Mouse (Mus musculus): ENCODE data around the gene Lancl3. TPM values are rescaled to one million over a fixed set of nuclear protein-coding genes. Genes with fewer than 3 reads are reported as not detected.
A peak's percentile ranks its signal among the peaks of the same experiment; 100 is the strongest.

The Lancl3 gene
- polyA plus RNA-seq, 1 experiment from 2014 or later = 0.75 TPM

DNA sequence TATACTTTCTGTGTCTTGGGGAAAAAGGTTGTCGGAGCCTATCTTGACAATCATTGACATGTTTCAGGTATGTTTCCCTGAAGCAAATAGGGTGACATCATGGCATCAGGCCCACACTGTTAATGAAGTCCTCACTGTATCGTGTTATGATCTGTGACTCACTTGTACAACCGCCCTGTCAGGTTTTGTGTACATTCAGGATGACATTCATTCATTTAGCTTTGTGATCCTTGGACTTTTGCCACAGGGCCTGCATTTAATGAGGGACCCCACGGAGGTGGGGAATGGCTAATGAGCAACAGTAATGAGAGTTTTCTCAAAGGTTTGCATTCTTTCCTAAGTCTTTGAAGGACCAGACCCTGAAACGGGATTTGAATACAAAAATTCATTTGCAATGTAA, 49.2 kb downstream of the Lancl3 start:
- no peak overlapping the region for H3K27ac ChIP-seq (ENCODE audit: low read depth, low read length)
- H3K36me3 ChIP-seq (ENCODE audit: control insufficient read depth, insufficient read depth, low read length) = no peaks in the 10 kb centered on the region
- no peaks in the 10 kb centered on the region for H3K4me1 ChIP-seq (replicated peaks; ENCODE audit: control insufficient read depth, insufficient read depth, low read length)
- no peaks in the 10 kb centered on the region for H3K9me3 ChIP-seq (ENCODE audit: control insufficient read depth, low read length)
- DNase-seq (ENCODE audit: low spot score) (peak; percentile 56), ATAC-seq (replicated peaks; ENCODE audit: low FRiP score) (peak; percentile 83)
- H3K4me3 ChIP-seq (ENCODE audit: low read depth, low read length) = no peak overlapping the region
- WGBS = 41% methylated on average over 5 of the region's 5 CpGs
- H3K9ac ChIP-seq (ENCODE audit: low read length) = no peak overlapping the region
- no peak overlapping the region for H3K4me2 ChIP-seq (ENCODE audit: low read depth, low read length, severe bottlenecking)
- H3K27me3 ChIP-seq (ENCODE audit: control insufficient read depth, insufficient read depth, low read length) = no peaks in the 10 kb centered on the region

DNA sequence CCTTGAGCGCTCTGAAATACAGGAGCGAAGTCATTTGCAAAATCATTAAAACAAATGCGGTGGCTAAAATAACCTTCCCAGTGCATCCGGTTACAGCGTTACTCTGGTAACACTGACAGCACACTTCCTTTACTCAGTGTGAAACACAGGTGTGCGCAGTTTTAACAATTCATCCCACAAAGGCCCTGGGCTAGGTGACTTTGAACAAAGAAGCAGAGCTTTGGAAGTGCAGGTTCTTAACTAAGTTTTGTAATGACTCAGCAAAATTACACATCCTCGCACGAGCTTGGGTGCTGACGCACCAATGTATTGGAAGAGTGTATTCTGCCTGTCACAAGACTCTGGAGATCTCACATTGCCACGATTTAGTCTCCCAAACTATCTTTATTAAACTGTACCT, 54.3 kb downstream of the Lancl3 start:
- Histone ChIP-seq H3K4me1 (replicated peaks; ENCODE audit: control insufficient read depth, insufficient read depth, low read length) (no peaks in the 10 kb centered on the region), H3K9ac (ENCODE audit: low read length) (no peak overlapping the region), H3K27me3 (ENCODE audit: control insufficient read depth, insufficient read depth, low read length) (no peaks in the 10 kb centered on the region), H3K4me3 (ENCODE audit: low read depth, low read length) (no peak overlapping the region), H3K36me3 (ENCODE audit: control insufficient read depth, insufficient read depth, low read length) (no peaks in the 10 kb centered on the region), H3K4me2 (ENCODE audit: low read depth, low read length, severe bottlenecking) (no peak overlapping the region), H3K27ac (ENCODE audit: low read depth, low read length) (no peak overlapping the region), H3K9me3 (ENCODE audit: control insufficient read depth, low read length) (no peaks in the 10 kb centered on the region)
- DNase-seq (ENCODE audit: low spot score) = no peak
- 84% methylated on average over 10 of the region's 10 CpGs for whole genome bisulfite sequencing
- ATAC-seq (replicated peaks; ENCODE audit: low FRiP score) = no peak

DNA sequence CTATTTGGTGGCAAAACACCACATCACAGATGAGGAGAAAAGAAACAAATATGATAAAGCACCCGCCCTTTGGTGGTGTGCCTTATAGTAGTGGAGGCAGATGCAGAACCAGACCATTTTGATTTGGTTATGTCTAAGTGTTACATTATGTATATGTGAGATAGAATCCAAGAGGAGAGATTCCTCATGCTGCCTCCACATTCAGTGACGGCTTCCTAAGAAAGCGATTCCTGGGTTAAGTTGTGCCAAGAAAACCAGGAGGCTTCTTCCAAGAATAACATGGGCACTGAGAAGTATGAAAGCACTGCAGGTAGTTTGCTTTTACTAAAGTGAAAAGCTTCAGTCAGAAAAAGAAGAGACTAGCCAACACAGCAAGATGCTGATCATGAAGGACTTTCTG, 55.2 kb downstream of the Lancl3 start:
- 92% methylated on average over 3 of the region's 3 CpGs for WGBS
- Histone ChIP-seq H3K27ac (ENCODE audit: low read depth, low read length) (no peak overlapping the region), H3K9me3 (ENCODE audit: control insufficient read depth, low read length) (no peaks in the 10 kb centered on the region), H3K9ac (ENCODE audit: low read length) (no peak overlapping the region), H3K4me1 (replicated peaks; ENCODE audit: control insufficient read depth, insufficient read depth, low read length) (no peaks in the 10 kb centered on the region), H3K27me3 (ENCODE audit: control insufficient read depth, insufficient read depth, low read length) (no peaks in the 10 kb centered on the region), H3K4me2 (ENCODE audit: low read depth, low read length, severe bottlenecking) (no peak overlapping the region), H3K4me3 (ENCODE audit: low read depth, low read length) (no peak overlapping the region), H3K36me3 (ENCODE audit: control insufficient read depth, insufficient read depth, low read length) (no peaks in the 10 kb centered on the region)
- DNase-seq (ENCODE audit: low spot score) = no peak
- ATAC-seq (replicated peaks; ENCODE audit: low FRiP score) = no peak

DNA sequence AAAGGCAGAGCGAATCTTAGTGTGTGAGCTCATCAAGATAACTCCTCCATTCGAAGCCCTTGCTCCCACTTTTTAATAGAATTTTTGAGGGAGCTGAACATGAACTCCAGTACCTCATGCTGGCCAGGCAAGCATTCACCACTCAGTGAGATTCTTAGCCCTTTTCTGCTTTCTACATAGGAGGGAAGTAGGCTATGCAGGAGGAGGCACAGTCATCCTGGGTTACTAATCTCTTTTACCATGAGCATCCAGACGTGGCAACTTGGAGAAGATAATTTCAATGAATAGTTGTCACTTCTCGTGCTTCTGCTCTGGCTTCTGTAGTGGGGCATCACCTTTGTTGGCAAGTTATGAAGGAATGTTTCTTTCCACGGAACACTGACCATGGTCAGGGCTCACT, 57.1 kb downstream of the Lancl3 start, which contains the start of gene Gm14862:
Gm14862 (minus strand) TSS at position 134 of the 400 bp plus-strand sequence.
- H3K27ac ChIP-seq (ENCODE audit: low read depth, low read length) = no peak within 1 kb of the TSS
- H3K27me3 ChIP-seq (ENCODE audit: control insufficient read depth, insufficient read depth, low read length) = no peaks in the 10 kb centered on the region
- no peaks in the 10 kb centered on the region for H3K4me1 ChIP-seq (replicated peaks; ENCODE audit: control insufficient read depth, insufficient read depth, low read length)
- WGBS = 75% methylated on average over 5 of the region's 5 CpGs
- no peak for ATAC-seq (replicated peaks; ENCODE audit: low FRiP score)
- H3K36me3 ChIP-seq (ENCODE audit: control insufficient read depth, insufficient read depth, low read length) = no peaks in the 10 kb centered on the region
- H3K9ac ChIP-seq (ENCODE audit: low read length) = no peak within 1 kb of the TSS
- DNase-seq (ENCODE audit: low spot score) = no peak
- no peaks in the 10 kb centered on the region for H3K9me3 ChIP-seq (ENCODE audit: control insufficient read depth, low read length)
- no peak within 1 kb of the TSS for H3K4me2 ChIP-seq (ENCODE audit: low read depth, low read length, severe bottlenecking)
- no peak within 1 kb of the TSS for H3K4me3 ChIP-seq (ENCODE audit: low read depth, low read length)

DNA sequence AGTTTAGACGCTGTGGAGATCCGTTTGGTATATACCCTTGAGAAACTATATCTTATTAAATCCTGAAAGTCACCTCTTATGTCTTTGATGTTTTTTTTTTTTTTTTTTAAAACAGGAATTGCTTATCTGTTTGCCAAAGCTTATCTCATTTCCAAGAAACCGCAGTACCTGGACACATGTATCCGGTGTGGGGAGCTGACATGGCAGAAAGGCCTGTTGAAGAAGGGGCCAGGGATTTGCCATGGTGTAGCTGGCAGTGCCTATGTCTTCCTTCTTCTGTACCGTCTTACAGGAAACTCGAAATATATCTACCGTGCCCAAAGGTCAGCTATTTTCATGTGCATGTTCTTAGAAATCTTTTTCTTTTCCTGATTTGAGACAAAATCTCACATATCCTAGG, 58.1 kb downstream of the Lancl3 start:
- no peaks in the 10 kb centered on the region for H3K9me3 ChIP-seq (ENCODE audit: control insufficient read depth, low read length)
- H3K27me3 ChIP-seq (ENCODE audit: control insufficient read depth, insufficient read depth, low read length) = no peaks in the 10 kb centered on the region
- H3K4me1 ChIP-seq (replicated peaks; ENCODE audit: control insufficient read depth, insufficient read depth, low read length) = no peaks in the 10 kb centered on the region
- DNase-seq (ENCODE audit: low spot score) (no peak), ATAC-seq (replicated peaks; ENCODE audit: low FRiP score) (no peak)
- WGBS = 96% methylated on average over 7 of the region's 7 CpGs
- H3K4me2 ChIP-seq (ENCODE audit: low read depth, low read length, severe bottlenecking) = no peak overlapping the region
- H3K27ac ChIP-seq (ENCODE audit: low read depth, low read length) = no peak overlapping the region
- H3K4me3 ChIP-seq (ENCODE audit: low read depth, low read length) = no peak overlapping the region
- H3K36me3 ChIP-seq (ENCODE audit: control insufficient read depth, insufficient read depth, low read length) = no peaks in the 10 kb centered on the region
- no peak overlapping the region for H3K9ac ChIP-seq (ENCODE audit: low read length)

DNA sequence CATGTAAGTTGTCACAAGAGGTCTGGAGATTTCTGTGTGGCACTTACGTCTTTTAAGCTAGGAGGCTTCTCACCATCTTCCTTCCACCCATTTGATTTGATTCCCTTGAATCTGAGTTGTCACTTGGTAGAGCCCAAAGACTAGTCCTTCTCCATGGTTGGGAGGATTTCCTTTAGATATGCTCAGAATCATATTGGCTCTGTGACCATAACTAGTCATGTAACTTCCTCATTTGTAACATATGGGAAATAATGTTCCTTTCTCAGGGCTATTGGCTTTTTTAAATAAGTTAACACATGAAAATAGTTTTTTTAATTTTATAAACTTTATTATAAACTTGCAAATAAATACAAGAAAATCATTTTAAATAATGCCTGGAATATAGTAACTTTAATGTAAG, 59.6 kb downstream of the Lancl3 start:
- ATAC-seq (replicated peaks; ENCODE audit: low FRiP score) (no peak), DNase-seq (ENCODE audit: low spot score) (no peak)
- H3K27me3 ChIP-seq (ENCODE audit: control insufficient read depth, insufficient read depth, low read length) = no peaks in the 10 kb centered on the region
- 92% methylated on average over 1 of the region's 1 CpGs for WGBS
- no peak overlapping the region for H3K27ac ChIP-seq (ENCODE audit: low read depth, low read length)
- H3K9ac ChIP-seq (ENCODE audit: low read length) = no peak overlapping the region
- H3K4me3 ChIP-seq (ENCODE audit: low read depth, low read length) = no peak overlapping the region
- no peaks in the 10 kb centered on the region for H3K4me1 ChIP-seq (replicated peaks; ENCODE audit: control insufficient read depth, insufficient read depth, low read length)
- H3K36me3 ChIP-seq (ENCODE audit: control insufficient read depth, insufficient read depth, low read length) = no peaks in the 10 kb centered on the region
- no peaks in the 10 kb centered on the region for H3K9me3 ChIP-seq (ENCODE audit: control insufficient read depth, low read length)
- no peak overlapping the region for H3K4me2 ChIP-seq (ENCODE audit: low read depth, low read length, severe bottlenecking)

DNA sequence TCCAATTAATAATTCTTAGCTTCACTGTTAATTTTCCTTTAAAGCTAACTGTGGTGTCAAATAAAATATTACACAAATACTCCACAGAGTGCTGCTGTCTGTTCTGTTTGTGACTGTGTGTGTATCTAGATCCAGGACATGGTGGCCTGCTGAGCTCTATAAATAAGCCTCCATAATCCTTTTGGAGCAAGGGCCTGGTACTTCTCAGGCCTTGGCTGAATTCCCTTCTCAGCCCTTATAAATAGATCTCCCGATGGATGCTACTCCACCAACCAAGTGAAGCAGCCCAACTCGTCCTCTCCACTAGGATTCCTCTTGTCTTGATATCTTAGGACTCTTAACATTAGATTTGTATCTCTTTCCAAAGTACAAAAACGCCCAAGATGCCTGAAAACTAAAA, 71.4 kb downstream of the Lancl3 start:
- no peaks in the 10 kb centered on the region for H3K36me3 ChIP-seq (ENCODE audit: control insufficient read depth, insufficient read depth, low read length)
- no peak overlapping the region for H3K4me2 ChIP-seq (ENCODE audit: low read depth, low read length, severe bottlenecking)
- H3K4me3 ChIP-seq (ENCODE audit: low read depth, low read length) = no peak overlapping the region
- H3K9ac ChIP-seq (ENCODE audit: low read length) = no peak overlapping the region
- no peak overlapping the region for H3K27ac ChIP-seq (ENCODE audit: low read depth, low read length)
- 49% methylated on average over 3 of the region's 3 CpGs for WGBS
- DNase-seq (ENCODE audit: low spot score) (no peak), ATAC-seq (replicated peaks; ENCODE audit: low FRiP score) (no peak)
- H3K27me3 ChIP-seq (ENCODE audit: control insufficient read depth, insufficient read depth, low read length) = no peaks in the 10 kb centered on the region
- H3K9me3 ChIP-seq (ENCODE audit: control insufficient read depth, low read length) = no peaks in the 10 kb centered on the region
- no peaks in the 10 kb centered on the region for H3K4me1 ChIP-seq (replicated peaks; ENCODE audit: control insufficient read depth, insufficient read depth, low read length)

DNA sequence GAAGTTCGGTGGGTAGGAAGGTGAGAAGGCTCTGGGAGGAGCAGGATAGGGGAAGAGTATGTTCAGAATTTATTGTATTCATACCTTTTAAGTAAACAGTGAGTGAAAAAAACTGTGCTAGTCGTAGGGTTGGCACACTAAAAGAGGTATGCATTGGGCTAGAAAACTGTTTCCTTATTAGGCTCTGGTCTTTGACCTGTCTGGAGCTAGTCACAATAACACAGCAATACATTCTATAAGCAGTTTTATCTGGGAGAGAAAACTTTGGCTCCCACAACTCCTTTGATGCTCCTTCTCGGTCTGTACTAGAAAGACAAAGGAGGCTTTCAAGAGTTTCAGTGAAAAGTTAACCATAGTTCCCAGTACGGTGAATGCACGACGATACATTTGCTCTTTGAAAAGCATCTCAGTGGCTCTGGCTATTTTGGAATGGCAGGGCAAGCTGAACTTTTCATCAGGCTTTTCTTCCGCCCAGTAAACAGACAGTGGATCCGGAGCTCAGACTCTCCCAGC, 72.3 kb downstream of the Lancl3 start:
- DNase-seq (ENCODE audit: low spot score) (no peak), ATAC-seq (replicated peaks; ENCODE audit: low FRiP score) (peak; percentile 3; the same call in 1 of the 2 replicates)

More for the DNA sequence above, 72.3 kb downstream of the Lancl3 start:
- H3K9me3 ChIP-seq (ENCODE audit: control insufficient read depth, low read length) = no peaks in the 10 kb centered on the region
- no peaks in the 10 kb centered on the region for H3K27me3 ChIP-seq (ENCODE audit: control insufficient read depth, insufficient read depth, low read length)
- no peak overlapping the region for H3K27ac ChIP-seq (ENCODE audit: low read depth, low read length)
- H3K36me3 ChIP-seq (ENCODE audit: control insufficient read depth, insufficient read depth, low read length) = no peaks in the 10 kb centered on the region
- WGBS = 23% methylated on average over 8 of the region's 8 CpGs
- H3K4me1 ChIP-seq (replicated peaks; ENCODE audit: control insufficient read depth, insufficient read depth, low read length) = no peaks in the 10 kb centered on the region
- peak overlapping the region; percentile 52 for H3K4me3 ChIP-seq (ENCODE audit: low read depth, low read length)
- H3K4me2 ChIP-seq (ENCODE audit: low read depth, low read length, severe bottlenecking) = peak overlapping the region; percentile 51; the same call in 1 of the 2 replicates
- peak overlapping the region; percentile 59 for H3K9ac ChIP-seq (ENCODE audit: low read length)

All from forebrain, embryonic 11.5 days (tissue).